Mouse (Mus musculus) 3T3-L1 (cell line): ENCODE data around the gene Tmppe.
"Not testable (repeated sequence)": the region's sequence is repeated elsewhere in the genome, so short reads cannot be mapped to it uniquely, and the experiment has no call there.

ENCODE experiments used
- DNase-seq: peaks from one replicate; pipeline ENCODE4 v3.0.0-alpha.2; 2015; ENCODE audit warnings: low read depth, low spot score

The Tmppe gene

DNA sequence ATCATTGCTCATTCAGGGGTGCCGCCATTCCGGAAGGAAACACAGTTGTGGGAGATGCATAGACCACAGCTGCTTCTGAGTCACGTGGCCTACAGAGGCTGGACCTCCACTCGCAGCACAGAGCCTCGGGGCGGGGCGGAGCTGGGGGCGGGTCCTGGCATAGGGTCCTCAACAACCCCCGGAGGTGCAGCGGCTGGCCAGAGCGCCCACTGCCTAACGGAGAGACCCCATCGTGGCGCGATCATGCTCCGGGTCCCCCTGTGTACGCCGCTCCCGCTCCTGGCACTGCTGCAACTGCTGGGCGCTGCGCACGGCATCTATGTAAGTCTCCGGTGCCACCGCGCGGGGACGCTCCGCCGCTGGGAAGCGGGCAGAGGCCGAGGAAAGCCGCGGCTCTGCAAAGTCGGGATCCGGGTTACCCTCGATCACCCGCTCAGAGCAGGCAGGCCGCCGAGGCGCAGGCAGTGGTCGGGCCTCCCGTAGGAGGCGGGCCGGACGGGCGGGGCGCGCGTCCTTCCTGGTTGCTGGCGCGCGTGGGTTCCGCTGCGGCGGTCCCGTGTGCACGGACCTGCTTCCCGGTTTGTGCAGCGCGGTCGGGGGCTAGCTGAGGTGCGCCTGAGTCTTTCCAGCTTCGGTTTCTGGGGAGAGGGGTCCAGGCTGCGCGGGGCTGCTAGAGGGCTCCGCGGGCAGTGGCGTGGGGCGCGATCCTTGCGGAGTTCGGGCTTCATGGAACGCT lies at the start of gene Tmppe, which contains the start of gene Glb1:
Tmppe (plus strand) TSS at position 157 of the 736 bp plus-strand sequence.
Glb1 (plus strand) TSS at position 128 of the 736 bp plus-strand sequence.
- peak; percentile 87 for DNase-seq

- DNase-seq = peak; percentile 43
These were observed 33.0 kb upstream of the Tmppe start for GRCm38 (mm10) chr9:114367783-114368470.

DNA sequence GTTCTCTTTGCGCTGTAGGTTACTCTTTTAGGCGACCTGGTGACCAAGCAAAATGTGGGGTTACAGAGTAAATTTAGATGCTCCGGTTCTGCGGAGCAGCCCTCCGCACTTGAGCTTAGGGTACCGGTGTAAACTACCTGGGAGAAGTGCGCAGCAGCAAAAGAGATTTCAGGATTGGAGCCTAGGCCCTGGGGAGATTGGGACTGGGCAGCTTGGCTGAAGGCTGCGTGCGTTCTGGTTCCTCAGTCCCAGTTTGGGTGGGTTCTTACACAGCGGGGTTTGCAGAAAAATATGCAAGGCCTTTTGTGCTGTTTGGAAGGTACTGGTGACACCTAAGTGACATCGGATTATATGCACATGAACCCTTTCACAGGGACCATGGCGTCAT lies 32.4 kb upstream of the Tmppe start:
- DNase-seq = no peak

DNA sequence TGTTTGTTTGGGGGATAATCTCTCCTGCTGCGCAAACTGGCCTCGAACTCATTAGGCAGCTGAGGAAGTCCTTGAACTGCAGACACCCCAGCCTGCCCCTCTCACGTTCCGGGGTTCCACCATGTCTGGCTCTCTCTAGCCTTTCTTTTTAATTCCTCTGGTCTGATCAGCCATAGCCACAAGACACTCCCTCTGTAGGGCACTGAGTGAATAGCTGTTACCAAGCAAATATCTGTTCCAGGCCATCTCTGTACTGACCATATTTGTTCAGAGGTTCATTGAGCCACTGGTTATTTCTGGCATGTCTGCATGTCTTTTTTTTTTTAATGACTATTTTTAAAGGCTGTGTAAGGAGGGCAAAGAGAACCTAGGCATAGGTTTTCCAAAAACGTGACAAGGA lies 31.5 kb upstream of the Tmppe start:
- peak; percentile 30 for DNase-seq

- not testable (repeated sequence) for DNase-seq
These were observed 29.2 kb upstream of the Tmppe start for GRCm38 (mm10) chr9:114371717-114372116.

- DNase-seq = no peak
These were observed 25.5 kb upstream of the Tmppe start for GRCm38 (mm10) chr9:114375276-114375962.

DNA sequence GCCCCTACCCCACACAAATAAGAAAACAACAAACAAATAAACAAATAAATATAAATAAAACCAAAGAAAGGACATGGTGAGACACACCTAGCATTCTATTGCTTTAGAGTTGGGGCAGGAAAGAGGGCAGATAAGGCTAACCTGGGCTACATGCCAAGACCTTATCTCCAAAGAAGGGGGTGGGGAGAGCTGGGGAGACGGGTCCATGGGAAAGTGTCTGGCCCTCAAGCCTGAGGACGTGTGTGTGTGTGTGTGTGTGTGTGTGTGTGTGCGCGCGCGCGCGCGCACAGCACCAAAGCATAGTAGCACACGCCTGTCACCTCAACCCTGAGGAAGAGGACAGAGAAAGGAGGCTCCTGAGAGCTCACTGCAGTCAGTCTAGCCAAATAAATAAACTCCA lies 23.7 kb upstream of the Tmppe start:
- no peak for DNase-seq

- no peak for DNase-seq
These were observed 21.0 kb upstream of the Tmppe start for GRCm38 (mm10) chr9:114379871-114380270.

DNA sequence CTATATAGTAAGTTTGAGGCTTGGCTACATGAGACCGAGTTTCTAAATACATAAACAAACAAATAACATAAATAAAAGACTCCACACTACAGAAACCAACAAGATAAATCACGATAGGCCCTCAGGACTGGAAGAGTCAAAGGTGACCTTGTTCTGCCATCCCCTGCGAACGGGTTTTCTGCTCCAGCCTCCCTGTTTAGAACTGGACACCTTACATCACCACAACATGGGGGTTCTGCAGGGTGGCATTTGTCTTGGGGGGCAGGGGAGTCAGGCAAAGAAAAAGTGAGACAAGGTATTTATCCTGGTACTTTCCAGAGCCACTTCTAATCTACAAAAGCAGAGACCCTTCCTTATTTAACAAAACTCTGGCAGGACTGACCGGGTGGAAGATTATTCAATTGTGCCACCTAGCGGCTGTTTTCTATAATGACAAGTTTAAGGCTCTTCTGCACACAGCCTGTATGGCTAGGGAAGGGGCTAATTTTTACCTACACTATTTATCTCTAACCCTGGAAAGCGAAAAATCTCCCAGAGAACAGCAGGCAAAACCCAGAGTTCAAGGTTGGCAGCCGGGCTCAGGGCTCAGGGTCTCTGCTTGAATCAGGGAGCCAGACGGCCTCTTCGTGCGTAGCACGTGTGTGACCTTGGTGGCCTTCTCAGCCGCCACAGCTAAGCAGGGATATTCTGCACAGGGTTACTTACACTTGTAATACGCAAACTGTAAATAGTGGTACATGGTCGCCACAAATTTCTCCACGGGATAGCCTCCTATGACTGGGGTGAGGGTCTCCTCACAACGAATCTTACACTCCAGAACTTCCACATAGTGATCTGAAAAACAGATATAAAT lies 19.8 kb upstream of the Tmppe start:
- peak; percentile 73 for DNase-seq

DNA sequence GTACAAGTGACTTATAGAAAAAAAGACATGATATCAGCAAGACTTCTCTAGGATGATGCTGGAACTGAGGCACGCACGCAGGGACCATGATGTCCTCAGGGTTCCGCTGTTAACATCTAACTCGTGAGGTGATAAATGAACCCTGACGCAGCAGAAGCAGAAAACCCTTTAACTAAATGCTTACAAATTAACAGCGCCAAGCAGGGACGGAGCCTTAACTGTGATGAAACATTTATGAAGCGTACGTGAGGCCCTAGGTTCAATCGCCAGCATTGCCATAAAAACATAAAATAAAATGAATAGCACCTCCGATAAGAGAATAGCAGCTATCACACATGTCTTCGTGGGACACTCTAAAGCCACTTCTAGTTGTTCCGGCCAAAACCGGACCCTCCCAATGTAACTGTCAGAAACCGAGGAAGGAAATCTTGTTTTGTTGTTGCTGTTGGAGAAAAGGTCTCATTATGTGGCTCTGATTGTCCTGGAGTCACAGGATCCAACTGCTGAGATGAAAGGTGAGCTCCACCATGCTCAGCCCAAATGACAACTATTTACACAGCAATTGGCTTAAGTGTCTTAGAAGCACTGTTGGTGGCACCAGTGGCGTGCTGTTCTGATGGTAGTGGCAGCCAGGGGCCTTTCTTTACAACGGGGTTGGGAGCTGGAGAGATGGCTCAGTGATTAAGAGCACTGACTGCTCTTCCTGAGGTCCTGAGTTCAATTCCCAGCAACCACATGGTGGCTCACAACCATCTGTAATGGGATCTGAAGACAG lies 17.8 kb upstream of the Tmppe start:
- no peak for DNase-seq

DNA sequence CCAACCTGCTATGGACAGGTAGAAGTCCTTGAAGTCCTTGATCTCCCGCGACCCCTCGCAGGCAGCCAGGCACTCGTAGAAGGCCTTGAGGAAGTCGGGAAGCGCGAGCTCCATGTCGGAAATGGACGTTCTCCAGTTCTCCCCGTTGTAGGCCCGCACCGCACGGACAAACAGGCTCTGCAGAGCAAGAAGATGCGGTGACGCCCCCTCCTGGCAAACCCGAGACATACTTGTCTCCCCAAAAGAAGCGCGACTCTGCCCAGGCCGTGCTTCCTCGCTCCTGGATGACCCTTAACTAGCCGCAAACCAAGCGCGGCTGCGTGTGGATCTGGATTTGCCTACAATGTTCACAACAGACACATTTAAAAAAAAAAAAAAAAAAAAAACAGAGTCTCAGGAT lies 16.2 kb upstream of the Tmppe start:
- no peak for DNase-seq

DNA sequence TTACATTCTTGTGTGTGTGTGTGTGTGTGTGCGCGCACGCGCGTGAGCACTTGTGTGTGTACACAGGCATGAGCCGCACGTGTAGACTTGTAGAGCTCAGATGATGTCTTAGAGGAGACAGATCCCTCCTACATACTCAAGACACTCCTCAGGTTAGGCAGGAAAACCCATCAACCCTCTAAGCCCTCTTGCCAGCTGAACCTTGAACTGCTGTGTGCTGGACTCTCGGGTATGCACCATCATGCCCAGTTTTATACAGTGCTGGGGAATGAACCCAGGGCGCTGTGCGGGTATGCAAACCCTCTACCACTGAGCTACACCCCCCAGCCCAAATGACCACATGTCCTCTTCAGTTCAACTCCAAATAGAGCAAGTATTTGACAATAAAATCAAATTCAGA lies 15.7 kb upstream of the Tmppe start:
- DNase-seq = no peak

DNA sequence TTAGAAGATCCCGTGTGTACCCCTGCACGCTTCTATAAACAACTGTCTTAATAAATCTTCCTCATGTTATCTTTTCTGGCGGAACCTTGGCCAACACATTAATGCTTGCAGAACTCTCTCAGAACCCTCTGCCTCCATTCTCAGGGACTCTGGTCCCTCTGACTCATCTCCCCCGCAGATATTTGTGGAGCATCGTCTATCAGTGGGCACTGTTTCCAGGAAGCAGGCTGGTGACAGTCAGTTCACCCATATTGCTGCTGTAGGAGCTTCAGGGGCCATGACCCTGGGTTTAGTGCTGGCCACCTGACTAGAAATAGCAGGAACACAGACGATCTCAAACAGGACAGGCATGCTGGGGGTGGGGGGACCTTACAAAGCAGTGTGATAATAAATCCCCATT lies 13.8 kb upstream of the Tmppe start:
- DNase-seq = no peak

- DNase-seq = no peak
These were observed 12.6 kb upstream of the Tmppe start for GRCm38 (mm10) chr9:114388288-114388687.

DNA sequence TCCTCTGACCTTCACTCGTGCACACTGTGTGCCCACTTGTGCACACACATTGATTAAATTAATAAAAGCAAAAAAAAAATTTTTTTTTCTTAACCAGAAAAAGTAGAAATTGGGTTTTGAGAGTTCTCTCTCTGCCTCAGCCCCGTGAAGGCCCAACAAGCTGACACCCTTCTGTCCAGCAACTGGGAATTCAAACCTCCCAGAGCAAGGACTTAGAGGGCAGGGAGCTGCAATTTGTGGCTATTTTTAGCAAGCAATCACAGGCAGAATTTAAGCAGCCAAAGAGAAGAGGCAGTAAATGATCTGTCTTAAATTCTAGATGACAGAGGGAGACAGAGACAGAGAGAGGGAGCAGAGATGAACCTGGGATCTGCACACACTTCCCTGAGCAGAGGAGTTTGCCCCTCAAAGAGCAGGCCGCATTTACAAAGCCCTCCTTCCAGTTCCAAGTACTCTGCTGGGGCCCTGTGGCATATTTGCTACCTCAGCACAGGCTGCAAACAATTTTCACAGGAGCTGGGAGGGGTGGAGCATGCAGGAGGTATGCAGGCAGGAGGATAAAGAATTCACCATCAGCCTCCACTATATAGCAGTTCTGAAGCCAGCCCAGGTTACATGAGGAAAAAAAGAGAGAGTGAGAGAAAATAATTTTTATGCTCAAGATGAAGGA lies 12.1 kb upstream of the Tmppe start:
- no peak for DNase-seq

DNA sequence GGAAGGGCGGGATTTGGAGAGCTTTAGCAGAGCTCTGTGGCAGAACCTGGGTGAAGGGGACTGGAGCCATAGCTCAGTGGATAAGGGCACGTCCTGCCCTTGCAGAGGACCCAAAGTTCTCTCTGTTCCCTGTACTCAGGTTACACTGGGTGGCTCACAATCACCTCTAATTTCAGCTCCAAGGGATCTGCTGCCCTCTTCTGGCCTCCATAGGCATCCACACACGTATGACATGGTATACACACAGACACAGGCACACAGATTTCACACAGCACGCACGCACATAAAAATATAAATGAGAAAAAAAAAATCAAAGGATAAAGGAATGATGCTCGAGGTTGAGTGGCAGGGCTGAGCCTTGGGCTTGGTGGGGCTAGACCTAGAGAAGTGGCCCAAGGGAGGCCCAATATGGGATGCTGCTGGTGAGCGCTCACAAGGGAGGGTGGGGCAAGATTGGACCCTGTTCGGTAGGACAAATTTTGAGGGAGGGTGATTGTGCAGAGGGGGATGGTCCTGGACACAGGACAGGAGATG lies 11.5 kb upstream of the Tmppe start:
- DNase-seq = peak; percentile 67

- peak; percentile 78 for DNase-seq
These were observed 10.8 kb upstream of the Tmppe start, which contains the start of gene Crtap for GRCm38 (mm10) chr9:114389905-114390748. Crtap (minus strand) TSS chr9:114390675.

GRCm38 (mm10) chr9:114390749-114391075 lies 10.2 kb upstream of the Tmppe start:
- DNase-seq = no peak

- not testable (repeated sequence) for DNase-seq
These were observed 6.8 kb upstream of the Tmppe start for GRCm38 (mm10) chr9:114394136-114394535.
